Mouse (Mus musculus): ENCODE measurements around the gene Abhd5.

GRCm38 (mm10) chr9:122347882-122348281 lies 3.5 kb upstream of the Abhd5 start:
- TF ChIP-seq CTCF (IDR thresholded peaks at IDR 0.05) (no peak), EP300 (IDR thresholded peaks at IDR 0.05) (no peak)

Data from lung, postnatal 0 days (tissue).